Comparison of ENCODE assay signal across 8 mouse cellular contexts in genomic region chr1:136414798-136415755, GRCm38 (mm10). TPM values are rescaled to one million over a fixed set of nuclear protein-coding genes. Genes with fewer than 3 reads are reported as not detected.
DNase-seq lines count a peak whose midpoint lies in the region; ATAC-seq lines count a peak whose summit lies in the region.

Gene Ddx59 (plus strand): TSS chr1:136415271.

- peak within 1 kb of the TSS; percentile 84 for H3K9ac ChIP-seq in hindbrain, embryonic 11.5 days (ENCODE audit: low read depth, low read length)

- peak; percentile 59 for DNase-seq in MEL-GATA-1-ER (ENCODE audit: extremely low read depth, low read depth)
- DNase-seq in cerebellum, adult 8-10 months = peak; percentile 99
- peak; percentile 97 for DNase-seq in hindbrain, embryonic 11.5 days (ENCODE audit: low spot score)
- peak; percentile 99 for DNase-seq in layer of hippocampus, postnatal 10 days (ENCODE audit: low spot score in 2 of 2)
- peak; percentile 98 for DNase-seq in lung, postnatal 10 days
- DNase-seq in ovary, postnatal 36 days (ENCODE audit: low spot score) = peak; percentile 99
- peak; percentile 98 for DNase-seq in thymus, postnatal 25 days

- H3K27me3 ChIP-seq in hindbrain, embryonic 11.5 days (ENCODE audit: control insufficient read depth, insufficient read depth, low read length) = no peaks in the 10 kb centered on the region

- peak; percentile 90 for ATAC-seq in frontal cortex, adult (ENCODE audit: low TSS enrichment)
- peak; percentile 99 for ATAC-seq in hindbrain, embryonic 11.5 days (ENCODE audit: low FRiP score)

- H3K36me3 ChIP-seq in hindbrain, embryonic 11.5 days (ENCODE audit: control insufficient read depth, insufficient read depth, low read length) = no peaks in the 10 kb centered on the region

- H3K4me2 ChIP-seq in hindbrain, embryonic 11.5 days (replicated peaks; ENCODE audit: low read depth, low read length) = peak within 1 kb of the TSS; percentile 38

- peak within 1 kb of the TSS; percentile 95 for H3K27ac ChIP-seq in hindbrain, embryonic 11.5 days (ENCODE audit: low read depth, low read length)

- 4% methylated on average over 55 of the region's 78 CpGs for WGBS in hindbrain, embryonic 11.5 days

- no peaks in the 10 kb centered on the region for H3K9me3 ChIP-seq in hindbrain, embryonic 11.5 days (ENCODE audit: control insufficient read depth, low read length)

- H3K4me3 ChIP-seq in hindbrain, embryonic 11.5 days (ENCODE audit: low read depth, low read length) = peak within 1 kb of the TSS; percentile 65

- no peaks in the 10 kb centered on the region for H3K4me1 ChIP-seq in hindbrain, embryonic 11.5 days (replicated peaks; ENCODE audit: control insufficient read depth, insufficient read depth, low read length)

RNA-seq across cellular contexts. Expression of gene Ddx59, which starts in this region (rescaled TPM):
- polyA plus RNA-seq in hindbrain, embryonic 11.5 days (2014; fragmentation: Nextera tagmentation; extraction: Ambion mirVana) = 18.0 and 20.3 TPM in 2 replicates
- 10 to 100 TPM; 10.2 to 10.9 TPM for total RNA-seq in layer of hippocampus, postnatal 10 days (2021)

Comparison
In these comparisons a context has a peak if more than half of its experiments do, and no peak if none do; other contexts are left out.
1. Peak in every context shown above with its lines: DNase-seq, ATAC-seq, H3K4me3 ChIP-seq and H3K27ac ChIP-seq.